Mouse (Mus musculus) left cerebral cortex, adult 11 months (tissue): ENCODE measurements at regions not wholly inside any gene's neighbourhood (a gene's known extent, or its start where the extent isn't known, plus 50 kb on each side); places are given as distances from the start of the nearest gene placed in this dataset.

Experiments
- DNase-seq: peaks from one replicate; pipeline ENCODE4 v3.0.0; 2022; ENCODE audit warnings: low spot score

- DNase-seq, result no peak
Observed at GRCm38 (mm10) chr3:148559752-148560460, 430.4 kb downstream of the Adgrl2 start.

GRCm38 (mm10) chr3:148558592-148559157 lies 431.7 kb downstream of the Adgrl2 start:
- DNase-seq, result no peak

GRCm38 (mm10) chr3:148555324-148555723 lies 435.0 kb downstream of the Adgrl2 start:
- no peak for DNase-seq

GRCm38 (mm10) chr3:148550716-148551115 lies 439.6 kb downstream of the Adgrl2 start:
- no peak for DNase-seq

- no peak for DNase-seq
Observed at GRCm38 (mm10) chr3:148544929-148545328, 445.4 kb downstream of the Adgrl2 start.

GRCm38 (mm10) chr3:148542217-148542616 lies 448.1 kb downstream of the Adgrl2 start:
- no peak for DNase-seq

GRCm38 (mm10) chr3:148537669-148538271 lies 452.6 kb downstream of the Adgrl2 start:
- no peak for DNase-seq

- DNase-seq, result no peak
Observed at GRCm38 (mm10) chr3:148529893-148530292, 460.5 kb downstream of the Adgrl2 start.

- no peak for DNase-seq
Observed at GRCm38 (mm10) chr3:148510381-148510780, 480.0 kb downstream of the Adgrl2 start.

- DNase-seq, result no peak
Observed at GRCm38 (mm10) chr3:148504928-148505327, 485.4 kb downstream of the Adgrl2 start.

- no peak for DNase-seq
Observed at GRCm38 (mm10) chr3:148503432-148503831, 486.9 kb downstream of the Adgrl2 start.

GRCm38 (mm10) chr3:148501801-148502200 lies 488.6 kb downstream of the Adgrl2 start:
- no peak for DNase-seq

GRCm38 (mm10) chr3:148496672-148497071 lies 493.7 kb downstream of the Adgrl2 start:
- no peak for DNase-seq

GRCm38 (mm10) chr3:148491287-148491686 lies 499.1 kb downstream of the Adgrl2 start:
- DNase-seq, result no peak

- no peak for DNase-seq
Observed at GRCm38 (mm10) chr3:148489201-148489600, 501.2 kb downstream of the Adgrl2 start.

- no peak for DNase-seq
Observed at GRCm38 (mm10) chr3:148487949-148488348, 502.4 kb downstream of the Adgrl2 start.

GRCm38 (mm10) chr3:148475862-148476261 lies 514.5 kb downstream of the Adgrl2 start:
- no peak for DNase-seq

GRCm38 (mm10) chr3:148472943-148473444 lies 517.4 kb downstream of the Adgrl2 start:
- no peak for DNase-seq

GRCm38 (mm10) chr3:148465456-148465855 lies 524.9 kb downstream of the Adgrl2 start:
- no peak for DNase-seq

- DNase-seq, result peak; percentile 2
Observed at GRCm38 (mm10) chr3:148462791-148463190, 527.6 kb downstream of the Adgrl2 start.

GRCm38 (mm10) chr3:148448888-148449287 lies 541.5 kb downstream of the Adgrl2 start:
- no peak for DNase-seq

GRCm38 (mm10) chr3:148448465-148448864 lies 541.9 kb downstream of the Adgrl2 start:
- DNase-seq, result no peak

GRCm38 (mm10) chr3:148446845-148447244 lies 543.5 kb downstream of the Adgrl2 start:
- no peak for DNase-seq
